Mouse (Mus musculus) T-helper 17 cell (primary cell): ENCODE data around the gene Ttll5.

Experiments used
- in situ Hi-C, 2 experiments: fragments of 300-600 bp; cut with MboI, MseI; formaldehyde crosslinking; loops; 1 replicate in 1 of 2; 2 replicates in 1 of 2; pipeline ENCODE4 v1.15.1; 2025; ENCODE audit warnings: high pct_unique_total_duplicates in 2 of 2

The Ttll5 gene

GRCm38 (mm10) chr12:86086550-86086949, 262.1 kb downstream of the Ttll5 start:
- in situ Hi-C loops = loop anchor here in 1 of 2 experiments (25.0 kb wide), 1 partner anchor 224 kb away; no protein-coding TSS in a partner anchor

GRCm38 (mm10) chr12:86088042-86088441, 263.6 kb downstream of the Ttll5 start:
- in situ Hi-C loops = loop anchor here in 1 of 2 experiments (25.0 kb wide), 1 partner anchor 226 kb away; no protein-coding TSS in a partner anchor

GRCm38 (mm10) chr12:86090764-86091163, 266.3 kb downstream of the Ttll5 start:
- in situ Hi-C loops = loop anchor here in 1 of 2 experiments (25.0 kb wide), 1 partner anchor 228 kb away; no protein-coding TSS in a partner anchor

DNA sequence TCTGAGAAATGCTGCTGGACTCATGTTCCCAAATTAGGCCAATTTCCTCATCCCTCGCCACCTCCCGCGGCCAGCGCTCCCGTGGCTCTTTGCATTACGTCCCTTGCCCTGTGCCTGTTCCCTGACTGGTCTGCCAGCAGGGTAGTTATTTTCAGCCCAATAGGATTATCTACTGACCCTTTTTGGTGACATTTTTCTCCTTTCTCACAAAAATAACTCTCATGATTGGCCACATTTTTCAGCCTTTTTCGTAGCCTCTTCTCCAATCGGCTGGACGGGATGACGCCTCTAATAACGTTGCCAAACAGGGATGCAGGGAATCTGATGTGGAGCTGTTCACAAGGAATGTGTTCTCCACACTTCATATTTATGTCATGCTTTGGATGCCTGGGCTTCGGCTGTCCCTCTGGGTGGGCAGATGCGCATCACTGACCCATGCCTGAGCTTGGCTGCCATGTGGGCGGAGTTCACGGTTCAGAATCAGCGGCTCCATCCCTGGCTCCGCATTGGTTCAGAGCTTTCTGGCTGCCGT, 267.2 kb downstream of the Ttll5 start:
- in situ Hi-C loops = loop anchor here in 1 of 2 experiments (25.0 kb wide), 1 partner anchor 229 kb away; no protein-coding TSS in a partner anchor

- in situ Hi-C loops = loop anchor here in 1 of 2 experiments (25.0 kb wide), 1 partner anchor 232 kb away; no protein-coding TSS in a partner anchor
These were observed 269.6 kb downstream of the Ttll5 start for GRCm38 (mm10) chr12:86094075-86094474.

DNA sequence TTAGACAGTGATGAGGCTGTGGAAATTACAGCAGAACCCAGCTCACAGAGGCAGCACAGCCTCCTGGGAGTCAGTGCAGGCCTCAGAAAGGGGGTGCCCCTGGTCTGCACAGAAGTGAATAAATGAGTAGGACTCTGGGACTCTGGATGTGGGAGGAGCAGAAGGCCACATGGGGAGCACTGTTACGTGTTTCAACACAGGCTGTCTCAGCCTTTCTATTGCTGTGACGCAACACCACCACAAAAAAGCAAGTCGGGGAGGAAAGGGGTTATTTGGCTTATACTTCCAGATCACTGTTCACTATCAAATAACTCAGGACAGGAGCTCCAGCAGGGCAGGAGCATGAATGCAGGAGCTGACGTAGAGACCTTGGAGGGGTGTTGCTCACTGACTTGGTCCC, 271.3 kb downstream of the Ttll5 start:
- in situ Hi-C loops = loop anchor here in 1 of 2 experiments (25.0 kb wide), 1 partner anchor 234 kb away; no protein-coding TSS in a partner anchor

DNA sequence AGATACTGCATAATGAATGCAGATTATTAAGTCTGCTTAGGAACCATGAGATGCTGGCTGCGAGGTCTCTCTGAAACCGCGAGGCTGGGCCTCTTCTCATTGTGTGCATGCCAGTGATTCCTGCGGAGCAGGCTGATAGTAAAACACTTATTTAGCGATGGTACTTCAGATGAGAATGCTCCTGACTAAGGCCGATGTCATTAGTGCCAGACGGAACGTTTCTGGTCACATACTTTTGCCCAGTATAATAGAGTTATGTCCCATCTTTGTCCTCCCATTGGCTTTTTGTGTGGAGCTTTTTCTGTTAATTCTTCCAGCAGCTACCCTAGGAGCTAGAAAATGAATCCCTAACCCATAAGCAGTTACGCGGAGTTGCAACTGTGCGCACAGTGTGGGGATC, 273.3 kb downstream of the Ttll5 start:
- in situ Hi-C loops = loop anchor here in 1 of 2 experiments (25.0 kb wide), 1 partner anchor 235 kb away; no protein-coding TSS in a partner anchor

- in situ Hi-C loops = no loop called here
These were observed 276.3 kb downstream of the Ttll5 start for GRCm38 (mm10) chr12:86100711-86101110.

- in situ Hi-C loops = no loop called here
These were observed 278.2 kb downstream of the Ttll5 start for GRCm38 (mm10) chr12:86102686-86103085.

- in situ Hi-C loops = no loop called here
These were observed 278.9 kb downstream of the Ttll5 start for GRCm38 (mm10) chr12:86103391-86103790.

DNA sequence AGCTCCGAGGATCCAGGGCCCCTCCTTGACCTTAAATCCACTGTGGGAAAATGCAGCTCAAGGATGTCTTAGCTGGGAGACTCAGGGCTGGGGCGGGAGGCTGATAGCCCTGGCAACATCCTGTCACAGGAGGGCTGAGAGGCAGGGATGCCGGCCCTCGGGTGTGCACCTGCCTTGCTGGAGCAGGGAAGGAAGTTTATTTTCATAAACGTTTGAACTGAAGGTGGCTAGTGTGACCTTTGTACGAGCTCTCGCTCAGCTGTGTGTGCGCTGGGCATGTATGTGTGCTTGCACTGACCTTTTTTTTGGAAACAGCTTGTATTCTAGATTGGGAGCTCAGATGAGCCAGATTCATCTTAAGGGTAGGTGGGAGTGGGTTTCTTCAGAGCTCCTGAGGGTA, 279.4 kb downstream of the Ttll5 start:
- in situ Hi-C loops = no loop called here

DNA sequence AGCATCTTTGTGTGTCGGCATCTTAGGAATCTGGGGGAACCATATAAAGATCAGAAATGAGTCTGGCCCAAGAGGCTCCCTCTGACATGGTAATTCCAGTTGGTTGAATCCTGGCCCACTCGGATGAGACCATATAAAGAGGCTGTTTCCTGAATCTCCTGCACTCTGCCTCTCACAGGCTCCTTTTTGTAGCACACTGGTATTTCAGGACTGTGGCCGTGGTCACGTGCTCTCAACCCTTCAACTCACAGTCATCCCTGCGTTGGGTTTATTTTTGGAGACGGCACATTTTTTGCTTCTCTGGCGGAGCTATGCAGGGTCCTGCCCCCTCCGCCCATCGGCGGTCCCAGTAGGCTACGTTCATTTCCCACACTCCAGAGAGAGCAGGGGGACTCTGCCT, 279.8 kb downstream of the Ttll5 start:
- in situ Hi-C loops = no loop called here

DNA sequence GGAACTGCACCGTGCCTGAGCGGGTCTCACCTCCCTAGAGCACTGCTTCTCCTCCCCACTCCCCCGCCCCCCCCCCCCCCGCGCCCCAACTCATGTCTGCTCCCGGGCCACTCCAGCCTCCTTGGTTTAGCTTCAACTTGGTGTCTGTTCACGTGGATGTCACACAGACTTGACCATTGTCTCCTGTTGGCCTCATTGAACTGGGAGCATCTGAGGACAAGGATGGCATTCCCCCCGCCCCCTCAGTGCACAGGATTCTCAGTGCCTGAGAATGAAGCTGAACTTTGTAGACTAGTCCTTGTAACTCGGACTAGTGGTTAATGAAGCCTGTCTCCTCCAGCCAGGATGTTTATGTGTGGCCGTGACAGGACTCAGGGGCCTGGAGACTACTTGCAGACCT, 281.1 kb downstream of the Ttll5 start:
- in situ Hi-C loops = no loop called here

DNA sequence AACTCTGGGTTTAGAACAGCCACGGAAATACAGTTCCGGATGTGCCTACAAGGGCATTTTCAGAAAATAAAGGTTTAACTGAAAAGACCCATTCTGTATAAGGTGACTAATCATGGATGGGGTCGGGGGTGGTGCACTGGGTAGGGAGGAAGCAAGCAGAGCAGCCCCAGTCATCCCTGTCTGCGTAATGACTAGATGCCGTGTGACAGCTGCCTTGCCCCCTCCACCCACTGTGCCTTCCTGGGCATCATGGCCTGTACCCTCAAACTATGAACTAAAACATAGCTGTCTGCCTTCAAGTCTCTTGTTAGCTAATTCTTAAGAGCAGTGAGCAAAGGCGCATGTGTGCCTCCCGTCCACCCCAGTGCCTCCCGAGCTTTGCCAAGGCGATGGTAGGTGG, 281.6 kb downstream of the Ttll5 start:
- in situ Hi-C loops = no loop called here

DNA sequence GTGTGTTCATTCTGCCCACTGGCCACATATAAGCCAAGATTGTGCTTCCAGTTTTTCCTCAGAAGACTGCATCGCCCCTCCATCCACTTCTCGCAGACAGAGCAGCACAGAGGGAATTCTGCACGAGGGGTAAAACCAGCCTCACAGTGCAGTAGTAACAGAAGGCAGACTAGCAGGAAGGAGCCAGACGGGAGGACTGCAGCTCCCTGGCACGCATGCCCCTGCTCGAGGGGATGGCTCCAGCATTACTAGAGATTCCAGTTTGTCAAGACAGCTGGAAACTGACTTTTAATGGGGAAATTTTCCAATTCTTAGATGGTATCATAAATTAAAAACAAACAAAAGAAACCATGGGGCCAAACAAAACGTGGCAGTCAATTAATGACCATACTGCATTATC, 283.2 kb downstream of the Ttll5 start:
- in situ Hi-C loops = no loop called here

DNA sequence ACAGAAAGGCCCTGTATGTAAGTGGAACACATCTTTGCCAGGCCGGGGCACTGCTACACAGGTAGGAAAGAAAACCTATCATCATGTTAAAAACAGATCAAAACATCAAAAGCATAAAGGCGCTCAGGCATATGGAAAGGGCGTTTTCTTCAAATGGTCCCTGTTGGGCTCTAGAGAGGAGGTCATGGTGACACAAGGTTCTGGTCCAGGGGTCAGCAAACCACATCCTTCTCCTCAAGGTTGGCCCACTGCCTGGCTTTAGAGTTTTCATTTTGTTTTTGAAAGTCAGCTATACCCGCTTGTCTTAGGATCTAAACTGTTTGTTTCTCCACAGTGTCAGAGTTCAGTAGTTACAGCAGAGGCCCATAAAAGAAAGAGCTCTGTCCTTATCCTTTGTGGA, 285.1 kb downstream of the Ttll5 start:
- in situ Hi-C loops = no loop called here

GRCm38 (mm10) chr12:86110637-86111036, 286.2 kb downstream of the Ttll5 start:
- in situ Hi-C loops = no loop called here
